Mouse (Mus musculus) kidney, adult 18-20 months (tissue): ENCODE measurements around the gene Igbp1.

Experiments used
- DNase-seq: peaks from one replicate; pipeline ENCODE4 v3.0.0; 2021

Igbp1 gene

DNA sequence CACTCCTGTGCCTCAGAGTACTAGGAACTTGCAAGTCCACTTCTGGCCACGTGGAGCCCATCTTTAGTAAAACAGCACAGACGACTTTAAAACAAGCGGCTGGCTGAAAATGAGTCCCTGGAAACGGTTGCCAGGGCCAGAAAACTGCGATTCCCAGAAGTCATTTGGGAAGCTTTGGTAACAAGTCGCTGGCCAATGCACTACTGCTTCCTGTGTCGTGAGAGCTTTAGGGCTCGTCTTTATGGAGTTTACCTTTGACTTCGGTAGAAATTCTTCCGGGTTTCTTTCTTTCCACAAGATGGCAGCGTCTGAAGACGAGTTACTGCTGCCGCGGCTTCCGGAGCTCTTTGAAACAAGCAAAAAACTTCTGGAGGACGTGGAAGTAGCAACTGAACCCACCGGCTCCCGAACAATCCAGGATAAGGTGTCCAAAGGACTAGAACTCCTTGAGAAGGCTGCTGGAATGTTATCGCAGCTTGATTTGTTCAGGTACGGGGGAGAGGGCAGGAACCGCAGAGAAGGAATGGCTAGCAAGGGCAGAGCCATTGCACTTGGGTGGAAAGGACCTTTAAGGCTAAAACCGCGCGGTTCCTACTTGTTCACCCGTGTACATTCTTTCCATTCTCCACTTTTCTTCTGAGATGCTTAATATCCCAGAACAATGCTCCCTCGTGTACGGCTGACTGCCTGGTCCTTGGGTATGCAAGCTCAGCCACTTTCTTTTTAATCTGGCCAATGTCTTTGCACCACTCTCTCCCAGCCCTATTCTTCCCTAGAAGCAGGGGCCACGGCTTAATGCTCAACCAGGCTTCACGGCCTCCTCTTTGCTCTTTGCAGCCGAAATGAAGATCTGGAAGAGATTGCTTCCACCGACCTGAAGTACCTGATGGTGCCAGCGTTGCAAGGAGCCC, at the start of gene Igbp1:
TSS of gene Igbp1 (plus strand) at position 224 of the 911 bp plus-strand sequence.
- peak; percentile 78 for DNase-seq

DNA sequence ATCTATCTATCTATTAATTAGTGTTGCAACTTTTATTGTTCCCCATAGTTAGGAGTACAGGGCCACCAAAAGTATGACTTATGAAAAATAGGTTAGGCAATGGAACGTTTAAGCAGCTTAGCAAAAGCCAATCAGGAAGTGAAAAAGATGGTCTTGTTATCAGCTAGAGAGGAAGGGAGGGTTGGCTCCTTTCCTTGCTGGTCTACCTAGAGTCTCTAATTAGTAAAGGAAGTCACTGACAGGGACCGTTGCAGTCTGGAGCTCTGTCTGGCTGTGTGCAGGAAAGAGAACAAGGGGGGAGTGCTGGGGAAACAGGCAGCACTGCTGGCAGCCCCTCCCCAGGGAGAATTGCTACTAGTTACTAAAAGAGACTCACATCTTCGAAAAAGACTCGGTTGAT, 26.0 kb upstream of the Igbp1 start:
- no peak for DNase-seq

DNA sequence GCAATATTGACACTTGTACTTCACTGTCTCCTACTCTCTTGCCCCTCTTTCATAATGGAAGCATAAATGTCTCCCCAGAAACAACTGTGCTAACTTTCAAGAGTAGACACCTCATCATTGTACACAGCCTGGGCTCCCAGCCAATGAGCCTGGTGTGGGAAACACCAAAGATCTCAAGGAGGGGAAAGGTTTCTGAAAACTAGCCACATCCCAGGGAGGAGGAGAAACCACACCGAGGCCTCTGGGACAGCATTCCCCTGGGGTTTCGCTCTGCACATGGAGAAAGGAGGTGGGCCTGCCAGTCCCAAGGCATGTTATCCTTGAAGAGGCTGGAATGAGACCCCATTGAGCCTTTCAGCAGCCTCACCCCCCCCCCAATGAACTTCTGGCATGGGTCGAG, 24.0 kb upstream of the Igbp1 start:
- no peak for DNase-seq

DNA sequence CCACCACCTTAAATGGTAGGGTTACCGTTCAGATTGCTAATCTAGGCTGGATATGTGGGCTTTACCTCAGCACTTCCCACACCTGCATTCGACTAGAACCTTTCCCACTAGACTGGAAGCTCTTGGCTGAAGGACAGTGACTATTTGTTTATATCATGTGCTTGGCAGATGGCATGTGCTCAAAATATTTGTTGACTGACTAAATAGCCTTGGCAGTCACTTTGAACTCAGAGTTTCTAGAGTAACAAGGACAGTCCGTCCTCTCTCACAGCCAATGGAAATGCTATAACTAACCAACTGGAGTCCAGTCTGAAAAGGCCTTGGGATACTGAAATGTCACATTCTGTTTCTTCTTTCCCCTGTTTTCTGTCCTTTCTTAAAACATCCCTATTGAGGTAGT, 22.6 kb upstream of the Igbp1 start:
- DNase-seq = no peak

DNA sequence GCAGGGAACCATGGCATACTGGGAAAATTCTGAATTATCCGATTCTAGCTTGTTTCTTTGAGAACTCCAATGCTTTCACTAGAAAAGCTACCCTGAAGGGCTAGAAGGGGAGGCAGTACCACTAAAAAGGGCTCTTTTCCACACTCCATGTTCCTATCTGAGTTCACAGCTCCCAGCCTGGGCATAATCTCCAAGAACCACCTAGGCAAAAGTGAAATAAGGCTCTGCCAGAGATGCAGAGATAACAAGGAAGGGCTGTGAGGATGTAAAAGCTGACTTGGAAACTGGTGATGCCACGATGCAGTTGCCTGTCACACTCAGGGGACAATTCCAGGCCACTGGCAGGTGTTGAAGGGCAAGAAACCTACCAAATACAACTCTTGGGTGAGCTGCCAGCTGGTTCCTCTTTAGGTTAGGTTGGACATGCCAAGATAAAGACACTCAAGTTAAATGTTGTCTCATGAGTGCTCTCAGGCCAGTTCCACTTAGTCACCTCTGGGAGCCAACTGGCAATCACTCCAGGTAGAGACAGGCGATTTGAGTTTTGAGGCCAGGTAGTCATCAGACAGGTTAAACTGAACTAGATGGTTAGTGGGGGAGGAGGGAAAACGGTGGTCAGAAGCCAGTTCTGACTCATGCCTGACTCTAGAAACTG, 18.4 kb upstream of the Igbp1 start:
- no peak for DNase-seq

DNA sequence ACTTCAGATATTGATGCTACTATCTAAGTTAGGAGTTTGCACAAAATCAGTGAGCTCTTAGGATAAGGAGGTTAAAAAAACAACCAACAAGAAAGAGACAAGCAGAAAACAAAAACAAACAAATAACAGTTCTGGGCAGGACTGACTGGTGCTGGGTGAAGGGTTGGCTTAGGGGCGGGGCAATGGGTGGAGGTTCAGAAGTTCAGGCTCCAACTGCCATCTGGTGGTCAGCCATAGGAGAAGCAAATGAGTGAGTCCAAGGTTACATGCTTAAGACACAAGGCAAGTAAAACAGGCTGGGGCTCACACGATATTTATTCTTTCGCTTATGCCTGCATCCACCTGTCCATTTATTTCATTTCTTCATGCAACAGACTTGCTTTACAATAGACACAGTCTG, 13.8 kb upstream of the Igbp1 start:
- peak; percentile 66 for DNase-seq

DNA sequence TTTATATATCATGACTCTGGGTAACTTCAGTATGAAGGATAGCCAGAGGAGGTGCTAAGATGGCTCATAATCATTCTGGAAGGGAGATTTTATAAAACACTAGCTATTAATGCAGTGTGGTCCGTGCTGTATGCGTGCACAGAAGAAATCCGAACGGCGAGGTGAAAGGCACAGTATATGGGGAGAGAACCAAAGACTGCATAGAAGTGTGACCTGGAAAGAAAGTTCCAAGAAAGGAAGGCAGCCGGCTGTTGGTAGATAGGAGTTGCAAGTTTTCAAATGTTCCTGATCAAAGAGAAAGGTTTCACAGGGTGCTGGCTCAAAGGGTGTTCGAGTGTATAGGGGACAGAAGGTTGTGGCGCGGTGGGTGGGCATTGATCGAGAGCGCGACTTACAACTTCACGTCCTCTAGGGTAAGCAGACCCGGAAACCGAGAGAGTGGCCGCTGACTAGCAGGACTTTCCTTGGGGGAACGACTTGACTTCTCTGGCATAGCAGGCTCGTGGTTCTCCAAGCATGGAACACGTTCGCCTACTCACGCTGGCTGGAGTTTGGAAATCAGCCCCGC, 507 bp upstream of the Igbp1 start:
- DNase-seq = no peak

DNA sequence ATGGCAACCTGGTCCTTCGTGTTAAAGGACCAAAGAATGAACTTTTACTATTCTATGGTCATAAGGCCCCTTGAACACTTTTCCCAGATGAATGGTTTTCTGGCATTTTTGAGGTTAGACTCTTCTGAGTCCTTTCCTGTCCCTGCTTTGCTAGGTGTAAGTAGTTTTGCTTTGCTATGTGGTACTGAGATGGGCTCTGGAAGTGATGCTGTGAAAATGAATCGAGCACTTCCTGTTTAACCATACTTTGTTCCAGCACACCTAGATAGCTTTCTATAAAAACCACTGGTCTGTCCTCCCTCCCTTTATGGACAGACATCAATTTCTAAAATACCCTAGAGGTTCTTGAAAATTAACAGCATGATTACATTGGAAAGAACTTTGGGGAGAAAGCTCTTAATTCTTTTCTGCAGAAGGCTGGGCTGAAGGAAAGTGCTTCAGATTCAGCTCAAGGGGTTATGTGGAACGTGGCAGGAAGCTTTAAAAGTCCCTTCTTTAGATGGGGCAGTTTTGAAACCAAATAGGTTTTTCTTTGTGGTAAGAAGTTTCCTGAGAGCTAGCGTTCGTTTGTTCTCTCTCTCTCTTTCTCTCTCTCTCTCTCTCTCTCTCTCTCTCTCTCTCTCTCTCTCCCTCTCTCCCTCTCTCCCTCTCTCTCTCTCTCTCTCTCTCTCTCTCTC, 10.2 kb downstream of the Igbp1 start:
- no peak for DNase-seq

DNA sequence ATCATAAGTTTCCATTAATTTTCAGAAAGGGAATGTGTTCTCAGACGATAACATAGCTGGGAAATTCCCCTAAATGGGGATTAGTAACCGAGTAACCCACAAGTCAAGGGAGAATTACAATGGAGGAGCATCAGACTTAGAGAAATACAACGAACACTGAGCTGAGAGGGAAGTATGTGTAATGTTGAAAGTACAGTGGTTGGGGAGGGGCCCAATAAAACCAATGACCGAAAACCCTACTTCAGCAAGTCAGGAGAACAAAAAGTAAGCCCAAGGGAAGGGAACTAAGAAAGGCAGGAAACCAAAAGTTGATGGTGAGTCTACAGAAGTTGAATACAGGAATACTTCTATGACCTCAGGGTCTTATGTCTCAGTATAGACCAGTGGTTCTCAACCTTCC, 14.1 kb downstream of the Igbp1 start:
- no peak for DNase-seq

DNA sequence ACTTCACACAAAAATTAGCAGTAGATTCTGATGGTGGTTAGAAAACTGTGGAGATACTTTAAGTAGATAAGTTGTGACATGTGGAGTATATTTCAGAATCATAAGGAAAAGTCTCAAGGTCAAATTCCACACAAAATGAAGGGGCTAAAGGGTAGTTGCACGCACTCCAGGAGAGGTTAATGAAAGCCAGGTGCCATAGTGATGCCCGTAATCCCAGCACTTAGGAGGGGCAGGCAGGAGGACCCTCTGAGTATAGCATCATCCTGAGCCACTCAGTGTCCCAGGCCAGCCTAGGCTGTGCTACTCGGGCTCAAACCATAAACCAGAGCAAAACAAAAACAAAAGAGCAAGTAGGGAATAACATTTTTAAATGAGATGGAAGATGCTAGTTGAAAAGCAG, 15.8 kb downstream of the Igbp1 start:
- DNase-seq = no peak

DNA sequence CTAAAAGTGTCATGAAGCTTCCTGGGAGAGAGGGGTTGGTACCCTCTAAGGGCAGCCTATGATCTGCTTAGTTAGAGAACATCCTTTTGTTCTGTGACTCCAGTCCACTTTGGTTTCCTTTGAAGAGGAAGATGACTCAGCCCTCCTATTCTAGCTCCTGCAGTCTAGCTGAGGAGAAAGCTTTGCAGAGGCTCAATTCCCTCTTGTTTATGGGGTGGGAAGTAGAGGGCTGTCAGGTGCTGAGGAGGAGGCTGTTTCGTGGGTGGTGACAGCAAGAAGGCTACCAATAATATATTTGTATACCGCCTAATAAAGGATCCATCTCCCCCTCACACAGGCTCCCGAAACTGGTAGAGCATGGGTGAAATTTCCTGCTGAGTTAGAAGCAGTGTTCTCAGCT, 22.6 kb downstream of the Igbp1 start:
- DNase-seq = no peak

DNA sequence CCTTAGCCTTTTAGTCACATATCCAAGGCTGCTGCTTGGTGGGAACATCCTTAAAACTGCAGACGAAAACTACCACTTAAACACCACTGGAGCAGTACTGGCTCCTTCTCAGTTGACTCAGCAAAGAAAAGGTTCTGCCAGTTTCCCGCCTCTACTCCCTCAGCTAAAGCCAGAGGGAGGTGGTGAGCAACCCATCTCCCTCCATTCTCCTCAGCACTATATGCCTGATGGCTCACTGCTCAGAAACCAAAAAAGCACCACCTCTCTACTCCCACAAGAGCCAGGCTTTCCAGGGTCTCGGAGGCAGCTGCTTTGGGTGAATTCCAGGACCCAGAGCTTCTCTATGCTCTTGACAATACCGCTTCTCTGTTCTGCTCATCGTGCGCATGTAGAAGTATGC, 23.5 kb downstream of the Igbp1 start:
- DNase-seq = no peak

DNA sequence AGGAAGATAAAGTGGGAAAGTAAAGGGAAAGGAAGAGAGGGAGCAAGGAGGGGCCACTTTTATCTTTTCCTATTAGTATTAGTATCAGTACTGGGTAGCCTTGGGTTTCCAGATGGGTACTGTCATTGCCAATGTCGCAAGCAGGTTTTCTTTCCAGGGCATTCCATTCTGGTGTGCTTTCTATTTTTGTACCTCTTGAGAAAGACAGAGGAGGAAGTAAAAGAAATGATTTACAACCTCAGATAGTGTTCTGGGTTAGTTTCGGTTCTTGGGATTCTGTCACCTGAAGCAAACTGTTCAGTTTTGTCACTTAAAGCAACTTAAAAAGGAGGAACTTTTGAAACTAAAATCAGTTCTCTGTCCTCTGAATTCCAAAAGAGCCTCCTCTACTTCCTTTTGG, 24.4 kb downstream of the Igbp1 start:
- no peak for DNase-seq

DNA sequence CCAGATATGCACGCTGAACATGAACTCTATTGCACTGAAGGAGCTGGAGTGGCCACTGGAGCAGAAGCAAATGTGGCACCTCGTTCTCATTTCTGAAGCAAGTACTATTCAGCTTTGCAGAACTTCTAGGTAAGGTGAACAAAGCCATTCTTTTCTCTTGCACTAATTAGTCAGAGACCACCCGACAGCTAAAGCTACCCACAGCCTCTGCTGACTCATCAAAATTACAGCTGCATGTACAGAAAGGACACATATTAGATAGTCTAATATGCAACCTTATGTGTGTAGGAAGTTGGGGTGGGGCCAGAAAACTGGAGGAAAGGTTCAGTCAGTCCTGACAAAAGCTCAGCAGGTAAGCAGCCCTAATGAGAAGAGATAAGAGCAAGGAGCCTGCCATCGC, 30.4 kb downstream of the Igbp1 start, which contains the start of gene Dgat2l6:
TSS of gene Dgat2l6 (plus strand) at position 368 of the 400 bp plus-strand sequence.
- no peak for DNase-seq

DNA sequence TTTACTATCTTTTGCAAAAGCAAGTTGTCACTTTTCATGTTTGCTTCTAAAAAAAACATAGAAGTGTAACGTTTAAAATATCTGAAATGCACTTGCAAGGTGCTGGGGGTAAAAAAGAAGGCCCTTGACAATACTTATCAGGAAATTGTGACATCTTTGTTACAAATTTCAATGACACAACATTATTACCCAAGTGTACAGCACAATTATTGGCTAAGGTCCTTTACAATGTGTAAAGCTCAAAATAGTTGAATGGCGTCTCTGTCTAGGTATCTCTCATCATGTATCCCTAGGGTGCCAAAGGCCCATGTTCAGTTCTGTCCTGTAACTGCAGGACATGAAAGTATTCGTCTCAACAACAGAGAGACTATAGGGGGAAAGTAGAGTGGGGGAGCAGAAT, 61.9 kb downstream of the Igbp1 start:
- DNase-seq = no peak

DNA sequence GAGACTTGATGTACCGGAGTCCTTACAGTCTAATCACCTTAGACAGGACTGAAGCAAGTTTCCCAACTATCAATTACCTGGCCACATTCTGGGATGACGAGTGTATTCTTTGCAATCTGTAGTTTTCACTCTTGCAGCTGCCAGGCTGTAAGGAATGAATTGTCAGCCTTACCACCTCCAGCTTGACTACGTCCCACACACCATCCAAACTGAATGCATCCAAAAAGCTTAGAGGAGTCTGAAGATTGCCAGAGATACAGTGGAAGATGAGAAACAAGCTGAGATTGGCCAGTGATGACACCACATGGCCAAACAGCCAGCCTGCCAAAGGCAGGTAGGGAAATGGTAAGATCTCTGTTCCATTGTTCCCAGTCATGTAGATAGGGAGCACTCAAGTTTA, 71.6 kb downstream of the Igbp1 start:
- DNase-seq = no peak
